Mouse (Mus musculus): Measurements from ENCODE around the gene Plagl2. TPM values are rescaled to one million over a fixed set of nuclear protein-coding genes. Genes with fewer than 3 reads are reported as not detected.
A peak's percentile ranks its signal among the peaks of the same experiment; 100 is the strongest.

Gene Plagl2
- polyA plus RNA-seq, 1 experiment, result 4.5 TPM

- Histone ChIP-seq H3ac (ENCODE audit: control insufficient read depth, insufficient read length, low read depth) (no peak overlapping the region), H3K27me3 (ENCODE audit: control insufficient read depth, insufficient read depth, insufficient read length) (no peaks in the 10 kb centered on the region), H3K79me3 (ENCODE audit: low read depth) (peaks cover 28% of the 10 kb centered on the region), H3K4me3 (ENCODE audit: insufficient read depth, poor library complexity, severe bottlenecking) (no peak overlapping the region), H3K79me2 (ENCODE audit: control insufficient read depth, insufficient read depth) (peaks cover 55% of the 10 kb centered on the region), H3K36me3 (ENCODE audit: control insufficient read depth, insufficient read depth) (peaks cover 45% of the 10 kb centered on the region)
- no peak for TF ChIP-seq MYOD1 (IDR thresholded peaks at IDR 0.05; ENCODE audit: control insufficient read depth, insufficient read length, low read depth)
- TF ChIP-seq CTCF (IDR thresholded peaks at IDR 0.05; ENCODE audit: control insufficient read depth, insufficient read depth, insufficient read length), result no peak
- TF ChIP-seq CEBPB (IDR thresholded peaks at IDR 0.05; ENCODE audit: low read depth), result no peak
- peak; percentile 67 for TF ChIP-seq MAX (IDR thresholded peaks at IDR 0.05)
Measured at GRCm38 (mm10) chr2:153179961-153180360, 61.3 kb downstream of the Plagl2 start.

- H3K79me3 ChIP-seq (ENCODE audit: low read depth), result peaks cover 34% of the 10 kb centered on the region
- peak overlapping the region; percentile 12 for H3ac ChIP-seq (ENCODE audit: control insufficient read depth, insufficient read length, low read depth)
- TF ChIP-seq MYOG (IDR thresholded peaks at IDR 0.05; ENCODE audit: control insufficient read depth, extremely low read depth, insufficient read length), result no peak
- TF ChIP-seq MAX (IDR thresholded peaks at IDR 0.05), result no peak
- no peak for TF ChIP-seq FOSL1 (IDR thresholded peaks at IDR 0.05; ENCODE audit: insufficient read depth, low read length, poor library complexity, severe bottlenecking)
- no peak for TF ChIP-seq USF1 (IDR thresholded peaks at IDR 0.05; ENCODE audit: low read depth)
- no peak for TF ChIP-seq CTCF (IDR thresholded peaks at IDR 0.05; ENCODE audit: control insufficient read depth, insufficient read depth, insufficient read length)
- TF ChIP-seq MYOD1 (IDR thresholded peaks at IDR 0.05; ENCODE audit: control insufficient read depth, insufficient read length, low read depth), result no peak
- no peak for TF ChIP-seq CEBPB (IDR thresholded peaks at IDR 0.05; ENCODE audit: low read depth)
- H3K4me3 ChIP-seq (ENCODE audit: insufficient read depth, poor library complexity, severe bottlenecking), result no peak overlapping the region
- peaks cover 62% of the 10 kb centered on the region for H3K79me2 ChIP-seq (ENCODE audit: control insufficient read depth, insufficient read depth)
- H3K36me3 ChIP-seq (ENCODE audit: control insufficient read depth, insufficient read depth), result peaks cover 39% of the 10 kb centered on the region
- no peaks in the 10 kb centered on the region for H3K27me3 ChIP-seq (ENCODE audit: control insufficient read depth, insufficient read depth, insufficient read length)
Measured at GRCm38 (mm10) chr2:153179126-153179860, 61.9 kb downstream of the Plagl2 start.

Other genes with a start within 250 kb of the Plagl2 start
- gene Pdrg1, start 226.0 kb downstream of the Plagl2 start, polyA plus RNA-seq (2012; fragmentation: generic; extraction: Trizol), result 61.2 TPM
- not detected for gene Xkr7, start 209.6 kb downstream of the Plagl2 start, polyA plus RNA-seq (2012; fragmentation: generic; extraction: Trizol)
- gene Ccm2l, start 175.5 kb downstream of the Plagl2 start, polyA plus RNA-seq (2012; fragmentation: generic; extraction: Trizol), result not detected
- 0.32 TPM for gene Hck, start 133.0 kb downstream of the Plagl2 start, polyA plus RNA-seq (2012; fragmentation: generic; extraction: Trizol)
- 43.4 TPM for gene Tm9sf4, start 80.1 kb downstream of the Plagl2 start, polyA plus RNA-seq (2012; fragmentation: generic; extraction: Trizol)
- gene Tspyl3, start 16.0 kb downstream of the Plagl2 start, polyA plus RNA-seq (2012; fragmentation: generic; extraction: Trizol), result 0.08 TPM
- 14.3 TPM for gene Pofut1, start 107 bp upstream of the Plagl2 start, polyA plus RNA-seq (2012; fragmentation: generic; extraction: Trizol)
- gene Kif3b, start 50.0 kb upstream of the Plagl2 start, polyA plus RNA-seq (2012; fragmentation: generic; extraction: Trizol), result 8.6 TPM
- gene Asxl1, start 104.4 kb upstream of the Plagl2 start, polyA plus RNA-seq (2012; fragmentation: generic; extraction: Trizol), result 15.2 TPM

Data from C2C12 (cell line).